Mouse (Mus musculus): ENCODE results near the gene Pax7. TPM values are rescaled to one million over a fixed set of nuclear protein-coding genes. Genes with fewer than 3 reads are reported as not detected.

The Pax7 gene
- polyA plus RNA-seq (2015; fragmentation: Nextera tagmentation; extraction: Ambion mirVana), result 4.9 and 6.5 TPM in 2 replicates

DNA sequence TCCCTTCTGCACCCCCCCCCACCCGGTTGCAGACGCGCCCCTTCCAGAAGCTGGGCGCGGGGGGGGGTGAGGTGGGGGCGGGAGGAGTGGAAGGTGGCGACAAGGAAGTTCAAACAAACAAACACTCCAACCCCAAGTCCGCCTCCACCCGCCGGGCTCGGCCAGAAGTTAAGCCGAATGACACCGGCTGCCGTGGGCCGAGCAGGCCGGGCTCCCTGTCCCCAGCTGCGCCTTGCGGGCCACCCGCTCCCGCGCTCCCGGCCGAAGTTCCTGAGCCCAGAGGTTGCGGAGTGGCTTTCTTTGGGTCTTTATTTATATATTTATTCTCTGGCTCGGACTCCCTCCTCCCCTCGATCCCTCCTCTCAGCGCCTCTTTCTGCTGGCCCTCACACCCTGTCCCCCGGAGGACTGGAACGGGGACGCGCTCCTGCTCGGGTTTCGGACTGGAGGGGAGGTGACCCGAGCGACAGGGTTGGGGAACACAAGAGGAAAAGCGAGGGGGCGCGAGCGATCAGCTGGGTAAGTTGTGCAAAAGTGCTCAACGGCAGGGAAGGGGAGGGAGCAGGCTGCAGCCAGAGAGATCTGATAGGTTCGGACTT lies at the start of gene Pax7:
Gene Pax7 (minus strand): TSS at position 493 of the 599 bp plus-strand sequence.
- H3K27ac ChIP-seq, result peak within 1 kb of the TSS; percentile 87
- peak; percentile 46; the same call in 1 of the 2 replicates for ATAC-seq
- H3K36me3 ChIP-seq, result no peaks in the 10 kb centered on the region
- H3K4me1 ChIP-seq (replicated peaks), result peaks cover 94% of the 10 kb centered on the region
- peak within 1 kb of the TSS; percentile 56 for H3K4me3 ChIP-seq (replicated peaks)
- under 1% methylated on average over 36 of the region's 41 CpGs for WGBS
- H3K9me3 ChIP-seq, result no peaks in the 10 kb centered on the region
- H3K27me3 ChIP-seq, result peaks cover 99% of the 10 kb centered on the region
- H3K9ac ChIP-seq (replicated peaks), result peak within 1 kb of the TSS; percentile 81
- H3K4me2 ChIP-seq (replicated peaks), result peak within 1 kb of the TSS; percentile 60

DNA sequence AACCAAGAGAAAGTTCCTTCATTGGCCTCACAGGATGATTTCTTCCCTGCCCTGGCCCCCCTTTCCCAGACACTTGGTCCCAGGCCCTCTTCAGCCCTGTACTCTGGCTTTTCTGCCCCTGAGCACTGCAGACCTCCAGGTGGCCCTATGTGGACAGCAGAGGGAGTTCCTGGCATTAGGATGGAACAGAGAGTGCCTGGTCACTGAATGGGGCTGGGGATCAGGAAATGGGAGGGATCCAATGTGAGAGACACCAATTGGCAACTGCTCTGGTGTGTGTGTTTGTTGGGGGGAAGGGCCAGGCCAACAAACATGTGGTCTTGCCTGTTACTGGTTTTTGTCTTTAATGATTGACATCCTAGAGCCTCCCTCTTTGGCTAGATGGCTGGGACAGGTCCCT lies 48.5 kb upstream of the Pax7 start:
- no peak overlapping the region for H3K4me2 ChIP-seq (replicated peaks)
- peaks cover 2% of the 10 kb centered on the region for H3K27me3 ChIP-seq
- no peak overlapping the region for H3K9ac ChIP-seq (replicated peaks)
- H3K4me3 ChIP-seq (replicated peaks), result no peak overlapping the region
- H3K9me3 ChIP-seq, result no peaks in the 10 kb centered on the region
- no peaks in the 10 kb centered on the region for H3K4me1 ChIP-seq (replicated peaks)
- no peaks in the 10 kb centered on the region for H3K36me3 ChIP-seq
- no peak for ATAC-seq
- H3K27ac ChIP-seq, result no peak overlapping the region

DNA sequence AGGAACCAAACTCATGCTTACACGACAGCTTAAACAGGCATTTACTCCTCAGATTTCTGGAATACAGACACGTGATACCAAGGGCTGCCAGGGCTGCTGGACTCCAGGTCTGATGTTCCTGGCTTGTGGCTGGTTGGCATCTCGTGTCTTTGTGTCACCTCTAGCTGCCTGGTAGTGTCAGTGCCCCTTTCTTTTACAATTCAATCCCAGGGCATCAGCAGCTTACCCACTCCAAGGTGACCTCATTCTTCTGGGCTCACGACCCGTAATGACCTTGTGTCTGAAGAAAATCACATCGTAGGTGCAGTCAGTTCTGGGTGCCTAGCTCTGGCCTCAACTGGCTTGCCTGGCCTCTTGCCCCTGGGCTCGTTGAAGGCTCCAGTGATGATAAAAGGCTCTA lies 46.0 kb upstream of the Pax7 start:
- no peak for ATAC-seq
- 64% methylated on average over 7 of the region's 7 CpGs for WGBS
- H3K27me3 ChIP-seq, result peaks cover 7% of the 10 kb centered on the region

DNA sequence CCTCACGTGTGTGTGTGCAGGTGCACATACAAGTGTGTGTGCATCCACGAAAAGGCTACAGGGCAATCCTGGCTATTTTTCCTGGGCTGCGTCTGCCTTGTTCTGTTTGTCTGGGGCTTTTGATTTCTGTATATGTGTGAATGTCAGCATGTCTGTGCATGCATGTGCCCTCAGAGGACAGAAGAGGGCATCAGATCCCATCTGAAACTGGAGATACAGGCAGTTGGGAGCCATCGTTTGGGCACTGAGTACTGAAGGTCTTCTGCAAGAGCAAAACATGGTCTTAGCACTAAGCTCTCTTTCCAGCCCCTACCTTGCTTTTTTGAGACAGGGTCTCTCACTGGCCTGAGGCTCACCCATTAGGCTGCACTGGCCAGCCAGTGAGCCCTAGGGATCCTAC lies 45.1 kb upstream of the Pax7 start:
- no peak for ATAC-seq
- Histone ChIP-seq H3K4me2 (replicated peaks) (no peak overlapping the region), H3K9me3 (no peaks in the 10 kb centered on the region), H3K27me3 (peaks cover 7% of the 10 kb centered on the region), H3K4me3 (replicated peaks) (no peak overlapping the region), H3K4me1 (replicated peaks) (no peaks in the 10 kb centered on the region), H3K27ac (no peak overlapping the region), H3K36me3 (no peaks in the 10 kb centered on the region), H3K9ac (replicated peaks) (no peak overlapping the region)
- 71% methylated on average over 4 of the region's 4 CpGs for WGBS

More for the DNA sequence above, 46.0 kb upstream of the Pax7 start:
- H3K4me1 ChIP-seq (replicated peaks), result no peaks in the 10 kb centered on the region
- H3K9me3 ChIP-seq, result no peaks in the 10 kb centered on the region
- no peak overlapping the region for H3K27ac ChIP-seq
- H3K4me2 ChIP-seq (replicated peaks), result no peak overlapping the region
- no peak overlapping the region for H3K4me3 ChIP-seq (replicated peaks)
- H3K9ac ChIP-seq (replicated peaks), result no peak overlapping the region; the same call in 1 of the 2 replicates
- H3K36me3 ChIP-seq, result no peaks in the 10 kb centered on the region

DNA sequence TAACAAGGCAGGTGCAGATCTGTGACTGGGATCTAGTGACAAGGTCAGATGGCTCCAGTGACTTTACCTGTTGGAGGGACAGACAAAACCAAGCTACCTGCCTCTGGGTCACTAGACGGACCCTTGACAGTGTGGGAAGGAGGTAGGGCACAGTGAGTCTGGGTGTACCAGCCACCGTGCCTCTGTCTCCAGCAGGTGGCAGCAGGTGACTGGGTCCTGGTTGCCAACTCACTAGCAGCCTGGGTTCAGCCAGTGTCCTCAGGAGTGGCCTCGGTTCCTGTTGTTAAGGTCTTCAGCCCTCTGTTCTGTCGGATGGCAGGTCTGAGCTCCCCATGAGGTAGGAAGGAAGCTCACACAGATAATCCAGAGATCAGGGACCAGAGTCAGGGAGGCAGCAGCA lies 43.9 kb upstream of the Pax7 start:
- Histone ChIP-seq H3K4me3 (replicated peaks) (no peak overlapping the region), H3K9me3 (no peaks in the 10 kb centered on the region), H3K27me3 (peaks cover 7% of the 10 kb centered on the region), H3K36me3 (no peaks in the 10 kb centered on the region), H3K9ac (replicated peaks) (no peak overlapping the region), H3K4me1 (replicated peaks) (no peaks in the 10 kb centered on the region; the same call in 1 of the 2 replicates), H3K4me2 (replicated peaks) (no peak overlapping the region), H3K27ac (no peak overlapping the region)
- peak; percentile 85 for ATAC-seq
- WGBS, result 7% methylated on average over 4 of the region's 4 CpGs

DNA sequence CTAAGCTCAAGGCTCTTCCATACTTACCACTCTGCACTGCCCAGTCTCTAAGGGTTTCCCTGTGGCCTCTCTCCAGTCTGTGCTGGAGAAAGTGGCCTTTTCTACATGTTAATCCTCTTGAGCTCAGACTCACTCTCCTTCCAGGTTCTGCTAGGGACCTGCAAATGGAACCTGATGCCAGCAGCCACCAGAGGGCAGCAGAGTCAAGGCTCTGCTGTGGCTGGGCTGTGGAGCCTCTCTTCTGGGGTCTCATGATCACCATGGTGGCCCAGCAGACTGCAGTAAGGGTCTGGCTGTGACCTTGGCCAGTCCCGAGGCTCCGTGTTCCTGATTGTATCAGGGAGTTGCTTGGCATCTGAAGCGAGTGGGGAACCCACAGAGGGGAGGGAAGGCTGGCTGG lies 39.3 kb upstream of the Pax7 start:
- Histone ChIP-seq H3K27ac (no peak overlapping the region), H3K4me2 (replicated peaks) (no peak overlapping the region), H3K4me1 (replicated peaks) (no peaks in the 10 kb centered on the region; the same call in 1 of the 2 replicates), H3K27me3 (peaks cover 7% of the 10 kb centered on the region; the same call in 1 of the 2 replicates), H3K9ac (replicated peaks) (no peak overlapping the region), H3K4me3 (replicated peaks) (no peak overlapping the region), H3K36me3 (no peaks in the 10 kb centered on the region), H3K9me3 (no peaks in the 10 kb centered on the region)
- WGBS, result 4% methylated on average over 3 of the region's 3 CpGs
- ATAC-seq, result peak; percentile 77

DNA sequence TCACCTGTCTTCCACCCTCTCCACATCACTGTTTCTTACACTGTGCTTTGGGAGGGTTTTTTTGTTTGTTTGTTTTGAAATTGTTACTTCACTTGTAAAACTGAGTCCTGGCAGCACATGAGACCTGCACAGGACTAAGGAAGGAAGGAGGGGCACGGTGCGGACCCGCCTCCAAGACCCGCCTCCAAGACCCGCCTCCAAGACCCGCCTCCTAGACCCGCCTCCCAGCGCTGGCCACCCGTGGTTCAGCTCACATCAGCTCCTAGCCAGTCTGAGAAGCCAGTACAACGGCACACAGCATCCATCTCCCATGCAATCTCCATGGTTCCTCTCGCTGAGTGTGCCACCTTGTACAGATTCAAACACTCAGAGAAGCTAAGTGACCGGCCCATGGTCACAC lies 38.4 kb upstream of the Pax7 start:
- no peaks in the 10 kb centered on the region for H3K36me3 ChIP-seq
- no peaks in the 10 kb centered on the region; the same call in 1 of the 2 replicates for H3K4me1 ChIP-seq (replicated peaks)
- peak; percentile 37; the same call in 1 of the 2 replicates for ATAC-seq
- H3K9me3 ChIP-seq, result no peaks in the 10 kb centered on the region
- H3K4me3 ChIP-seq (replicated peaks), result no peak overlapping the region
- WGBS, result 21% methylated on average over 12 of the region's 12 CpGs
- H3K27me3 ChIP-seq, result peaks cover 4% of the 10 kb centered on the region; the same call in 1 of the 2 replicates
- H3K9ac ChIP-seq (replicated peaks), result no peak overlapping the region
- no peak overlapping the region for H3K27ac ChIP-seq
- H3K4me2 ChIP-seq (replicated peaks), result no peak overlapping the region

DNA sequence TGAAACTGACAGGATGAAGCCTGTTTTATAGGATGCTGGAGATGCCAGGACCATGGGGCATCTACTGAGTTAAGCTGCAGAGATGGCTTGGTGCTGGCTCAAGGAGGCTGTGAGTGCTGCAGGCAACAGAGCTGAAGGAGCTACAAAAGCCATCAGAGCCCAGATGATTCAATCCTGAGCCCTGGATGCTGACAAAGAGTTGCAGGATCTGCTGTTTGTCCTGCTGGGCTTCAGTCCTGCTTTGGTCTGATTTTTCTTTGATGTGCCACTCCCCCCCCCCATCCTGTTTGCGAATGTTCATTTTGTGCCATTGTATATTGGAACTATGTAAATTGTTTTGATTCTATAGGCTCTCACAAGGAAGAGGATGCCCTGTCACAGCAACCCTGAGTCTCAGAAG lies 29.9 kb upstream of the Pax7 start:
- H3K4me2 ChIP-seq (replicated peaks), result no peak overlapping the region
- no peak overlapping the region for H3K27ac ChIP-seq
- no peak overlapping the region for H3K9ac ChIP-seq (replicated peaks)
- no peaks in the 10 kb centered on the region for H3K36me3 ChIP-seq
- no peak overlapping the region for H3K4me3 ChIP-seq (replicated peaks)
- H3K27me3 ChIP-seq, result peaks cover 10% of the 10 kb centered on the region
- no peaks in the 10 kb centered on the region for H3K9me3 ChIP-seq
- no peak for ATAC-seq
- WGBS, result 79% methylated on average over 1 of the region's 1 CpGs
- H3K4me1 ChIP-seq (replicated peaks), result no peaks in the 10 kb centered on the region

DNA sequence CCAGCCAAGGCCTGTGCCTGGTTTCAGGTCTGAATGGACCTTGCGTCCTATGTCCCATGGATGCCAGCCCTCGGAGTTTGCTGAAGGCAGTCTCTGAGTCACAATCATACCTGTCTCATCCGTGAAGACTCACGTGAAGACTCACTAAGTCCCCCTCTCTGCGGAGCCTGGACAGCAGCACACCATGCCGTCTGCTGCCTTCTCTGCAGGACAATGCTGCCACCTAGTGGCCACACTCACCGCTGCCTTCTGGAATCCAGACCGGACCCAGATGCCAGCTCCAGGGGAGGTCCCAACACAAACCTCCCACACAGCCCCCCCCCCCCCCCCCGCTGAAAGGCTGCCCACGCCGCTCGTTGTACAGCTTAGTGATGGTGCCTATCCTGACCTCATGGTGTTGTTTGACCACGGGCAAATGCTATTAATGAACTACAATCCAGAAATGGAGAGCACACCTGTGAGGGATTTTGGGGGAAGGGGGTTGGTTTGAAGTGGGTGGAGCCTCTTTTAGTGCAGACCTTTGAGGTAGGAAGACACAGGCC lies 25.4 kb upstream of the Pax7 start:
- Histone ChIP-seq H3K4me2 (replicated peaks) (no peak overlapping the region), H3K27me3 (peaks cover 52% of the 10 kb centered on the region), H3K4me1 (replicated peaks) (no peaks in the 10 kb centered on the region), H3K36me3 (no peaks in the 10 kb centered on the region), H3K9me3 (no peaks in the 10 kb centered on the region), H3K4me3 (replicated peaks) (no peak overlapping the region), H3K9ac (replicated peaks) (no peak overlapping the region), H3K27ac (no peak overlapping the region)
- WGBS, result 3% methylated on average over 13 of the region's 13 CpGs
- ATAC-seq, result peak; percentile 65

DNA sequence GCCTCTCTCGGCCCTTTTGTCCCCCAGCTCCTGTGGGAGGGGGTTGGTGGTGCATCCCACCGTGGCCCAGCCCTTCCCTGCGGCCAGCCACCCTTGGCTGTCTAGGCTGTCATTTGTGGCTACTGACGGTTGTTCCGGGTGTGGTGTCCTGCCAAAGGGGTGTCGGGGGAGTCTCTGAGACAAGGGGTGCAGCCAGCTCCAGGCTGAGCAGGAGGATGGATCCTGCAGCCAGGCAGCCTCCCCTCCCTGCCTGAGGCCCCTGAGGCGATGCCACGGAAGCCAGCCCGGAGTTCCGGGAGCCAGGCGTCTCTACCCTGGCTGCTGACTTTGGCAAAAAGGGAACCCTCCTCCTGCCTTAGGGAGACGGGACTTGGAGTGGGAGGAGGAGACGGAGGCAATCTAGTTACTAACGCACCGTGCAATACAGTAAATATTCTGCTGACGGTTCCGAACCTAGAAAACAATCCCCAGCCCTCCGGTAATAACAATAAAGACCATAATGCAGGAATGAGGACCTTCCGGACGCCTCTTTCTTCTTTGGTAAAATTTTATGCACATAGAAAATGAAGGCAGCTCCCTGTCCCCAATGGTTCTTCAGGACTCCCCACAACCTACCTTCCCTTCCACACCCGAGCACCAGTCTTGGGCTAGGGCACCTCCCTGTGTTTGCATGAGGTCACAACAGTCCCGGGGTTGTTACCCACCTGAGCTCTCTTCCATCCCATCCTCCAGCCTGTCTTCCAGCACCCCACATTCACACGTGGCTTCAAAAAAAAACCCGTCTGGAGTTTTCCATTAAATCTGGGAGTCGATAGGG lies 19.1 kb upstream of the Pax7 start:
- H3K9me3 ChIP-seq, result no peaks in the 10 kb centered on the region
- H3K27me3 ChIP-seq, result peaks cover 91% of the 10 kb centered on the region
- peak; percentile 71 for ATAC-seq
- H3K36me3 ChIP-seq, result no peaks in the 10 kb centered on the region
- WGBS, result 4% methylated on average over 25 of the region's 25 CpGs
- peak overlapping the region; percentile 39 for H3K4me2 ChIP-seq (replicated peaks)
- peaks cover 21% of the 10 kb centered on the region for H3K4me1 ChIP-seq (replicated peaks)
- H3K9ac ChIP-seq (replicated peaks), result peak overlapping the region; percentile 20
- H3K27ac ChIP-seq, result no peak overlapping the region
- H3K4me3 ChIP-seq (replicated peaks), result peak overlapping the region; percentile 13; the same call in 1 of the 2 replicates

DNA sequence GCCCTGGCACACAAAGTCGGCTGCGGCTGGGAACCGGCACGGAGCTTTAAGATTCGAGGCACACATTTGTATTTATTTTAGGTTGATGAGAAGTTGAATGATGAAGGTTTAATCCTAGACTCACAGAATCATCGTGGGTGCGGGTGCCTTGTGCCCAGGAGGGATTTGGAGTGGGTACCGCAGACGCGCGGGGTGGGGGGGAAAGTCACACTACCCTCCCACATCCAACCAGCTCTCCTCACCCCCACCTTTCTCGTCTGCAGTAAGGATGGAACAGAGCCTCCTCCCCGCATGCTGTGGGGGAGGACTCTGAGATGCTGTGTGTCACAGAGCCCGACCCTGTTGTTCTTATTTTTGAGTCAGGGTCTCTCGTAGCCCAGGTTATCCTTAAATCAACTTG lies 18.1 kb upstream of the Pax7 start:
- WGBS, result 15% methylated on average over 15 of the region's 15 CpGs
- no peak for ATAC-seq

DNA sequence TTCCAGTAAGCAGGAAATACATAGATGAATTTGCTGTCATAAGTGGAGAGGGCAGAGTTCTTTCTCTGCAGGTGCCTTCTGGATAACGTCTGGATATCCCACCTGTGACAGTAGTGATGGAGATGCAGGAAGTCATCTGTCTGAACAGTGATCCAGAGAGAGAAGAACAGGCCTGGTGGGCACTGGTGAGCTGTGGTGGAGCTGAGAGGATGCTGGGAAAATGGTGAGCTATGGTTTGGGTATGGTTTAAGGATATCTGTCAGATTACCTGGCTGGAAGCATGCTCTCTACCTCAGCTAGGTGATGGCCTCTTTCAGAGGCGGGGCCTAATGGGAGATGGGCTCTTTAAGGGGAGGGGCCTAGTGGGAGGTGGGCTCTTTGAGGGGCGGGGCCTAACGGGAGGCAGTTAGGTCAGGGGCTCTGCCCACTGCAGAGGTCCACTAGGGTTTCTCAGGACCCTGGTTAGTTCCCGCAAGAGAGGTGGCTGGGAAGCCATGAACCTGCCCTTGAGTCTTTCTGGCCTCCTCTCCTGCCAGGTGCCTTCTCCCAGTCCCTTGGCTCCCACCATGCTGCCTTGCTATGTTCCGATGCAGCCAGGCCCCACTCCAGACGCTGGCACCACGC lies 17.3 kb upstream of the Pax7 start:
- H3K36me3 ChIP-seq, result no peaks in the 10 kb centered on the region
- H3K4me1 ChIP-seq (replicated peaks), result peaks cover 21% of the 10 kb centered on the region
- H3K9ac ChIP-seq (replicated peaks), result no peak overlapping the region
- no peak for ATAC-seq
- 16% methylated on average over 6 of the region's 8 CpGs for WGBS
- H3K27me3 ChIP-seq, result peaks cover 93% of the 10 kb centered on the region
- no peaks in the 10 kb centered on the region for H3K9me3 ChIP-seq
- no peak overlapping the region for H3K27ac ChIP-seq
- H3K4me3 ChIP-seq (replicated peaks), result no peak overlapping the region
- no peak overlapping the region for H3K4me2 ChIP-seq (replicated peaks)

More for the DNA sequence above, 18.1 kb upstream of the Pax7 start:
- H3K9ac ChIP-seq (replicated peaks), result no peak overlapping the region
- H3K9me3 ChIP-seq, result no peaks in the 10 kb centered on the region
- no peak overlapping the region for H3K27ac ChIP-seq
- no peak overlapping the region for H3K4me2 ChIP-seq (replicated peaks)
- H3K4me3 ChIP-seq (replicated peaks), result no peak overlapping the region
- peaks cover 93% of the 10 kb centered on the region for H3K27me3 ChIP-seq
- H3K36me3 ChIP-seq, result no peaks in the 10 kb centered on the region
- peaks cover 21% of the 10 kb centered on the region for H3K4me1 ChIP-seq (replicated peaks)
